9 mouse cellular contexts compared by ENCODE assay signal in the genomic region with DNA sequence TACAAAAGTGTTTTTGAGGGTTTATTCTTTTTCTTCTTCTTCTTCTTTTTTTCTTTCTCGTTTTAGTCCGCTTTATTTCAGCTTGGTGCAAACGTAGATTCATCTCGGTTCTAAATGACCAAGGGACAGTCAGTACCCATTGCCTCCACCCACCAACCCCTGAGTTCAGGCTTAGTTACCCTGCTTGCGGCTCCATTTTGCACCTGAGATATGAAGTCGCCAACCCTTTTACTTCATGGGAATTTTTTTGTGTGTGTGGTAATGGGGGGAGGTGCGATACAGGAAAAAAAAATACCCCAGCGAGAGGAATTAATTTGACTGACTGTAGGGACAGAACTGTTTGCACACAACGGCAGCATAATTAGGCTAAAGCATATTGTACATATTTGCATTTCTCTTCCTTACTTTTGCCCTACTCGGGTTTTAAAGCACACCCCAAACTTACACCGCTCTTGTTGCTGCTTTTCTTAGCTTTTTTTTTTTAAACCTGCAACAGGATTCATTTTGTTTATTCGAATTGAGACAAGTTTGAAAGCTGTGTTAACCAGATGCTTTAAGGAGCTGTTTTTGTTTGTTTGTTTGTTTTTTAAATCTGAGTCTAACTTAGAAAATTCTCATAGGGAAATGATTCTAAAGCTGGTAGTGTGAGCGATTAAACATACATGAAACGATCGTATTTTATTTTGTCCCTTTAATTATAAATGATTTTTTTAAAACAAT. TPM values are rescaled to one million over a fixed set of nuclear protein-coding genes. Genes with fewer than 3 reads are reported as not detected.
DNase-seq lines count a peak whose midpoint lies in the region; ATAC-seq lines count a peak whose summit lies in the region.
"Had no signal": no experiment of that assay in that cellular context is flagged by ENCODE, and none has a peak within 500 bp of the region (broad histone marks: within the 10 kb centered on the region; RNA-seq: fewer than 3 reads in every experiment).

No protein-coding gene starts in this region.

- no peak for ATAC-seq in kidney, embryonic 16.5 days (ENCODE audit: low FRiP score, low TSS enrichment)
- ATAC-seq in hindbrain, embryonic 11.5 days (ENCODE audit: low FRiP score): no peak
- no peak for ATAC-seq in limb, embryonic 15.5 days (ENCODE audit: insufficient number of reproducible peaks, low FRiP score, low TSS enrichment, low read depth)
- no peak for ATAC-seq in stomach, embryonic 15.5 days (ENCODE audit: insufficient read depth, low FRiP score, low read depth)
- ATAC-seq: liver, embryonic 12.5 days had no signal

- peak overlapping the region; percentile 12; the same call in 1 of the 2 replicates for H3K4me3 ChIP-seq in kidney, embryonic 16.5 days (ENCODE audit: low read length)
- peak overlapping the region; percentile 38 for H3K4me3 ChIP-seq in hindbrain, embryonic 11.5 days (ENCODE audit: low read depth, low read length)
- peak overlapping the region; percentile 31 for H3K4me3 ChIP-seq in limb, embryonic 15.5 days
- 0 out of 2 replicates have a peak overlapping the region, but pooled peaks have one; percentile 5 for H3K4me3 ChIP-seq in stomach, embryonic 15.5 days (replicated peaks)
- H3K4me3 ChIP-seq: liver, embryonic 12.5 days had no signal

- no peak overlapping the region for H3K9ac ChIP-seq in kidney, embryonic 16.5 days (replicated peaks; ENCODE audit: low read length)
- peak overlapping the region; percentile 66 for H3K9ac ChIP-seq in hindbrain, embryonic 11.5 days (ENCODE audit: low read depth, low read length)
- H3K9ac ChIP-seq in limb, embryonic 15.5 days: no peak overlapping the region
- no peak overlapping the region for H3K9ac ChIP-seq in stomach, embryonic 15.5 days
- H3K9ac ChIP-seq: liver, embryonic 12.5 days had no signal

- 6% methylated on average over 15 of the region's 15 CpGs for WGBS in kidney, embryonic 16.5 days
- WGBS in hindbrain, embryonic 11.5 days: 2% methylated on average over 15 of the region's 15 CpGs
- WGBS in limb, embryonic 15.5 days: 6% methylated on average over 15 of the region's 15 CpGs
- WGBS in stomach, embryonic 15.5 days: 8% methylated on average over 15 of the region's 15 CpGs

- H3K27ac ChIP-seq in kidney, embryonic 16.5 days (ENCODE audit: low read length): no peak overlapping the region
- H3K27ac ChIP-seq in hindbrain, embryonic 11.5 days (ENCODE audit: low read depth, low read length): peak overlapping the region; percentile 87
- peak overlapping the region; percentile 57 for H3K27ac ChIP-seq in limb, embryonic 15.5 days
- 0 out of 2 replicates have a peak overlapping the region, but pooled peaks have one; percentile 0 for H3K27ac ChIP-seq in stomach, embryonic 15.5 days
- H3K27ac ChIP-seq: liver, embryonic 12.5 days had no signal

- no peak for DNase-seq in kidney, postnatal 10 days
- DNase-seq in hindbrain, embryonic 11.5 days (ENCODE audit: low spot score): no peak
- DNase-seq in gastrocnemius, adult 18-20 months (ENCODE audit: low spot score): no peak
- DNase-seq in cerebellum, adult 11-12 months: no peak

- H3K9me3 ChIP-seq in kidney, embryonic 16.5 days (ENCODE audit: low read length): no peaks in the 10 kb centered on the region
- H3K9me3 ChIP-seq in hindbrain, embryonic 11.5 days (ENCODE audit: control insufficient read depth, low read length): no peaks in the 10 kb centered on the region
- H3K9me3 ChIP-seq in limb, embryonic 15.5 days: no peaks in the 10 kb centered on the region
- no peaks in the 10 kb centered on the region for H3K9me3 ChIP-seq in stomach, embryonic 15.5 days
- H3K9me3 ChIP-seq: liver, embryonic 12.5 days had no signal

- H3K4me2 ChIP-seq in kidney, embryonic 16.5 days (replicated peaks; ENCODE audit: low read depth, low read length): peak overlapping the region; percentile 36
- H3K4me2 ChIP-seq in hindbrain, embryonic 11.5 days (replicated peaks; ENCODE audit: low read depth, low read length): peak overlapping the region; percentile 73
- peak overlapping the region; percentile 39 for H3K4me2 ChIP-seq in limb, embryonic 15.5 days
- peak overlapping the region; percentile 29; the same call in 1 of the 2 replicates for H3K4me2 ChIP-seq in stomach, embryonic 15.5 days
- H3K4me2 ChIP-seq: liver, embryonic 12.5 days had no signal

- H3K4me1 ChIP-seq in kidney, embryonic 16.5 days (ENCODE audit: insufficient read depth, low read length): peaks cover 24% of the 10 kb centered on the region
- H3K4me1 ChIP-seq in hindbrain, embryonic 11.5 days (replicated peaks; ENCODE audit: control insufficient read depth, insufficient read depth, low read length): peaks cover 8% of the 10 kb centered on the region
- H3K4me1 ChIP-seq in limb, embryonic 15.5 days: peaks cover 66% of the 10 kb centered on the region
- H3K4me1 ChIP-seq in stomach, embryonic 15.5 days: peaks cover 34% of the 10 kb centered on the region

- no peaks in the 10 kb centered on the region for H3K36me3 ChIP-seq in kidney, embryonic 16.5 days (ENCODE audit: insufficient read depth, low read length)
- H3K36me3 ChIP-seq in hindbrain, embryonic 11.5 days (ENCODE audit: control insufficient read depth, insufficient read depth, low read length): 0 out of 2 replicates have a peak, but pooled peaks cover 3% of the 10 kb centered on the region
- no peaks in the 10 kb centered on the region for H3K36me3 ChIP-seq in limb, embryonic 15.5 days
- no peaks in the 10 kb centered on the region for H3K36me3 ChIP-seq in stomach, embryonic 15.5 days
- H3K36me3 ChIP-seq: liver, embryonic 12.5 days had no signal

- H3K27me3 ChIP-seq in kidney, embryonic 16.5 days (ENCODE audit: insufficient read depth, low read length): peaks cover 88% of the 10 kb centered on the region
- peaks cover 11% of the 10 kb centered on the region for H3K27me3 ChIP-seq in hindbrain, embryonic 11.5 days (ENCODE audit: control insufficient read depth, insufficient read depth, low read length)
- peaks cover 87% of the 10 kb centered on the region for H3K27me3 ChIP-seq in limb, embryonic 15.5 days
- H3K27me3 ChIP-seq in stomach, embryonic 15.5 days (replicated peaks): peaks cover 88% of the 10 kb centered on the region

RNA-seq across cellular contexts. Expression of gene Irx5, which starts 5.1 kb away (rescaled TPM):
- polyA plus RNA-seq in kidney, embryonic 16.5 days (2015; fragmentation: Nextera tagmentation; extraction: Ambion mirVana): 1.4 and 2.6 TPM in 2 replicates
- polyA plus RNA-seq in hindbrain, embryonic 11.5 days (2014; fragmentation: Nextera tagmentation; extraction: Ambion mirVana): 23.2 and 25.5 TPM in 2 replicates
- 23.6 and 29.9 TPM in 2 replicates for polyA plus RNA-seq in limb, embryonic 15.5 days (2015; fragmentation: Nextera tagmentation; extraction: Ambion mirVana)
- 1.7 and 3.5 TPM in 2 replicates for polyA plus RNA-seq in stomach, embryonic 15.5 days (2015; fragmentation: Nextera tagmentation; extraction: Ambion mirVana)
- 1 to 10 TPM in 1 of 2 experiments, under 1 TPM in 1; 0.12 to 5.3 TPM for total RNA-seq in gastrocnemius, adult 18-20 months (2021)
- polyA plus RNA-seq: thymus, postnatal 0 days had no signal
